Mouse (Mus musculus) bone marrow macrophage, adult 2 months (primary cell): ENCODE measurements around the gene Ntm. TPM values are rescaled to one million over a fixed set of nuclear protein-coding genes. Genes with fewer than 3 reads are reported as not detected.

Source experiments
- H3K27ac ChIP-seq: 2 replicates; pipeline ENCODE4 v1.5.1; 2012; ENCODE audit warnings: low read depth, low read length; ENCODE audit not compliant: insufficient read depth
- H3K4me1 ChIP-seq: 2 replicates; pipeline ENCODE4 v1.6.1; 2012; ENCODE audit warnings: low read length; ENCODE audit not compliant: control insufficient read depth, insufficient read depth
- H3K4me3 ChIP-seq: 2 replicates; pipeline ENCODE4 v1.5.1; 2012; ENCODE audit warnings: mild to moderate bottlenecking, low read length, moderate library complexity; ENCODE audit not compliant: insufficient read depth
- CTCF ChIP-seq: IDR thresholded peaks from 2 replicates; pipeline ENCODE4 v1.5.1; 2012; ENCODE audit warnings: low read depth, mild to moderate bottlenecking, low read length, moderate library complexity
- POLR2A ChIP-seq: IDR thresholded peaks from 2 replicates; pipeline ENCODE4 v1.6.1; 2012; ENCODE audit warnings: mild to moderate bottlenecking, low read depth, low read length, borderline replicate concordance
- polyA plus RNA-seq: library from polyadenylated mRNA; stranded (reverse); fragments of >200 nt; gene quantifications from 2 replicates; pipeline ENCODE4 v1.2.4, GENCODE M21; 2012; ENCODE audit not compliant: missing spikeins, insufficient read depth, insufficient read length

The Ntm gene
- polyA plus RNA-seq, 1 experiment, result not detected

- Histone ChIP-seq H3K4me1 (no peaks in the 10 kb centered on the region), H3K27ac (no peak overlapping the region), H3K4me3 (no peak overlapping the region)
- TF ChIP-seq POLR2A (no peak), CTCF (no peak)
Measured at GRCm38 (mm10) chr9:29888712-29889111, 74.2 kb downstream of the Ntm start.

- Histone ChIP-seq H3K4me3 (no peak overlapping the region), H3K27ac (no peak overlapping the region), H3K4me1 (no peaks in the 10 kb centered on the region)
- TF ChIP-seq POLR2A (no peak), CTCF (no peak)
Measured at GRCm38 (mm10) chr9:29887924-29888323, 75.0 kb downstream of the Ntm start.

GRCm38 (mm10) chr9:29884062-29884461, 78.9 kb downstream of the Ntm start:
- Histone ChIP-seq H3K4me3 (no peak overlapping the region), H3K27ac (no peak overlapping the region), H3K4me1 (no peaks in the 10 kb centered on the region)
- no peak for TF ChIP-seq CTCF

- Histone ChIP-seq H3K27ac (no peak overlapping the region), H3K4me3 (no peak overlapping the region), H3K4me1 (no peaks in the 10 kb centered on the region)
- no peak for TF ChIP-seq POLR2A
- TF ChIP-seq CTCF, result no peak
Measured at GRCm38 (mm10) chr9:29881614-29882013, 81.3 kb downstream of the Ntm start.

- no peaks in the 10 kb centered on the region for H3K4me1 ChIP-seq
- H3K27ac ChIP-seq, result no peak overlapping the region
- TF ChIP-seq CTCF, result no peak
- H3K4me3 ChIP-seq, result no peak overlapping the region
Measured at GRCm38 (mm10) chr9:29877583-29877982, 85.4 kb downstream of the Ntm start.

GRCm38 (mm10) chr9:29867746-29868145, 95.2 kb downstream of the Ntm start:
- no peak overlapping the region for H3K27ac ChIP-seq
- H3K4me1 ChIP-seq, result no peaks in the 10 kb centered on the region
- TF ChIP-seq POLR2A, result no peak
- no peak for TF ChIP-seq CTCF
- H3K4me3 ChIP-seq, result no peak overlapping the region

GRCm38 (mm10) chr9:29866824-29867223, 96.1 kb downstream of the Ntm start:
- H3K27ac ChIP-seq, result no peak overlapping the region
- TF ChIP-seq CTCF, result no peak
- no peak for TF ChIP-seq POLR2A
- no peak overlapping the region for H3K4me3 ChIP-seq
- H3K4me1 ChIP-seq, result no peaks in the 10 kb centered on the region

- H3K4me1 ChIP-seq, result no peaks in the 10 kb centered on the region
- H3K4me3 ChIP-seq, result no peak overlapping the region
- TF ChIP-seq POLR2A, result no peak
- TF ChIP-seq CTCF, result no peak
- H3K27ac ChIP-seq, result no peak overlapping the region
Measured at GRCm38 (mm10) chr9:29866101-29866500, 96.8 kb downstream of the Ntm start.

GRCm38 (mm10) chr9:29865502-29865901, 97.4 kb downstream of the Ntm start:
- Histone ChIP-seq H3K4me3 (no peak overlapping the region), H3K4me1 (no peaks in the 10 kb centered on the region), H3K27ac (no peak overlapping the region)
- no peak for TF ChIP-seq POLR2A
- TF ChIP-seq CTCF, result no peak

- Histone ChIP-seq H3K4me1 (no peaks in the 10 kb centered on the region), H3K4me3 (no peak overlapping the region), H3K27ac (no peak overlapping the region)
- TF ChIP-seq POLR2A, result no peak
- no peak for TF ChIP-seq CTCF
Measured at GRCm38 (mm10) chr9:29864886-29865285, 98.1 kb downstream of the Ntm start.

- no peak overlapping the region for H3K27ac ChIP-seq
- H3K4me1 ChIP-seq, result no peaks in the 10 kb centered on the region
- TF ChIP-seq POLR2A (no peak), CTCF (no peak)
- H3K4me3 ChIP-seq, result no peak overlapping the region
Measured at GRCm38 (mm10) chr9:29862408-29862807, 100.5 kb downstream of the Ntm start.
